Mouse (Mus musculus) layer of hippocampus, adult 8-10 months (tissue): ENCODE data around the gene Ust. TPM values are rescaled to one million over a fixed set of nuclear protein-coding genes. Genes with fewer than 3 reads are reported as not detected.

Experiments
- DNase-seq, 2 experiments: peaks; one replicate each; pipeline ENCODE4 v3.0.0; 2022; ENCODE audit warnings: low spot score in 2 of 2
- total RNA-seq, 4 experiments: library from RNA; stranded (reverse); gene quantifications; 2 replicates each; pipeline ENCODE4 v1.2.4; 2022

Gene Ust
- total RNA-seq, 4 experiments from 2014 or later: 55.3 to 61.3 (median 57.6) TPM

DNA sequence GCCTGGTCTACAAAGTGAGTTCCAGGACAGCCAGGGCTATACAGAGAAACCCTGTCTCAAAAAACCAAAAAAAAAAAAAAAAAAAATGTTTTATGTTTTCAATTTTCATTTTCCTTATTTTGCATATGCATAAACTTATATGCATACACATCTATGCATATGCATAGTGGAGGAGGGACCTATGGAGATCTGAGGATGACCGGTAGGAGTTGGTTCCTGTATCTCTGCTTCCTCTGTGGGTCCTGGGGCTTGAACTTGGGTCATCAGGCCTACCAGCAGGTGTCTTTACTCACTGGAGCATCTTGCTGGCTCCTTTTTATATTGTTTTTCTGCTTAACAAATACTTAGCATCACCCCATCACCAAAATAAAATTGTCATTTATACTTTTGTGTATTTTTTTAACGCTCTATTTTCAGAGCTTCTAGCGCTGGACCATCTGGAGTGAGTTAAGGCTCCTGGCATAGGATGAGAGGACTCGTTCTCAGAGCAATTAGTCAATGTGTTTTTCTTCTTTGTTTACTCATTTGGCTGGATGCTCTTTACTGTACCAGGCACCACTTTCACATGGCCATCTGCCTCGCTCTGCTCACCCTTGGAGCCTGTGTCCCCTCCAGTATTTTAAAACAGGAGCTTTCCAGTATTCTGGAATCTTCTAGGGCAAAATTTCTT, 290.8 kb downstream of the Ust start:
- DNase-seq: peak; percentile 46 to 63

DNA sequence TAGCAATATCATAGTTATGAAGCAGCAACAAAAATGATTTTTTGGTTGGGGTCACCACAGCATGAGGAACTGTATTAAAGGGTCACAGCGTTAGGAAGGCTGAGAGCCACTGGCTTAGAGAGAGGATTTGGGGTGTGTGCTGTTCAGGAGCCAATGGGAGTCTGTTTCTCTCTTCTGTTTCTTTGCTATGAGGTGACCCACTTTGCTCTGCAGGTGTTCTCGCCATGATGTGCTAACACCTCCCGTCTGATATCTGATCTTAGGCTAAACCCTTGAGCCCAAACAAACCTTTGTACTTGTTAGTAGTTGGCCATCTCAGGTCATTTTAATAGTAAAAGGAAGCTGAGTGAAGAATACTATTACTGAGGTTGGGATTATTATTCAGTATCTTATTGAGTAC, 292.0 kb downstream of the Ust start:
- no peak for DNase-seq

DNA sequence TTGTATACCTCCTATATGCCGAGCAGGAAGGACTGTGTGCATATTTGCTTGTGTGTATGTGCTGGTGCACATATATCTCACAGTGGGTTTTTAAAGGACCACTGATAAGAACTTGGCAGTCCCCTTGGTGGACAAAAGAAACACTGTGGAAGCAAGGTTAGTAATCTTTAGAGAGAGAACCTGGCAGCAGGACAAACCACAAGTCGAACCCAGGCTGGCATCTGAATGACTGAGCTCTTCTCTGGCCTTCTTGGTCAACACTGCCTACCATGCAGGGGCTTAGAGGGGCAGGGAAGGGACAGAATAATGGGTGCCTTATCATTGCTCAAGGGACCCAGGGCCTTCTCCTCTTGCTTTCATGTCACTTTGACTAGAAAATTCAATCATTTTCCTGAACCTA, 294.0 kb downstream of the Ust start:
- DNase-seq: no peak

DNA sequence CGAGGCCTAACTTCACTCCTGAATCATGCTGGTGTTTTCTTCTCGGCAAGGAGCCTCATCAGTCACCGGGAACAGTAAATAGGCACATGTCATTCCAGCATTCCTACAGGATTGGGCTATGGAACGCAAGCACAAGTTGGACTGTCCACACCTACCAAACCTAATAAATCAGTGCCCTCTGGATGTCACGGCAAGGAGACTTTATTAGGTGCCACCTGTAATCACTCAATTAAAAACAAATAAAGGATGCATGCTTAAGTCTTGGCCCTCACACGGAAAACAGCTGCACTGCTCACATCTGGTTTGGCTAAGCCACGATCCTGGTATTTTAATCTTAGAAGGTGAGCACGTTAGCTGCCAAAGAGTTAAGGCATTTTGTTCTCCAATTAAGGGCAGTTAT, 294.6 kb downstream of the Ust start:
- no peak for DNase-seq

DNA sequence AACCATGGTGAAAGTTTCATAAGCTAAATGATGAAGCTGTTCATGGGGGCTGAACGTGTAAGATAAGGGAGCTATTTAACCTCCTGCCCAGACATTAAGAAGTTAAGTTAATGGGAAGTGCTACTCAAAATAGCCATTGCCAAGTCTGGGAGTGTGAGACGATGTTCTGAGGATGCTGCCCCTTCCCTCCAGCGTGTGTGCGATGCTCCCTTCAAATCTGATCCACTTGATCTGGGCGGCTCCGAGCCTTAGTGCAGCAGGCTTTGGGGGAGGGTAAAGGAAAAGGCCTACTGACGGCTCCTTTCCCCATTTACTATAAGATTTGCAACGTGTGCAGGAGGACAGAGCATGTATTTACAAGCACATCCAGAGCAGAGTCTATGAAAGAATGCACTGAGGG, 301.7 kb downstream of the Ust start:
- DNase-seq: no peak

DNA sequence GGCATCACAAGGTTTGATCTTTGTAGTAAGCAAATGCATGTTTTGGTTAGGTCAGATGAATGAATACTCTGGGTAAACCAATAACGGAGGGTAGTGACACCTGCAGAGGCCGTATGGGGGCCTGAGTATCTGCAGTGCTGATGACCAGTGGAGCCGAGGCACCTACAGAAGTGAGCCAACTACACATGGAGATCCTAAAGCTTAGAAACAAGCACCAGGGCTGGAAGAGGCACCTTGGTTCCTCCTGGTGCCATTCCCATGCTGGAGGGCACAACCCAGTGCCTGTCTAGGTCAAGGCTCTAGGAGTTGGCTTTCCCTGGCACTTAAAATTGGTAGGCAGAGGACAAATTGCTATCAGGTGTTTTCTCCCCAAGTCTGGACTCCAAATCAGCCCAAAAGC, 303.4 kb downstream of the Ust start:
- DNase-seq: no peak

DNA sequence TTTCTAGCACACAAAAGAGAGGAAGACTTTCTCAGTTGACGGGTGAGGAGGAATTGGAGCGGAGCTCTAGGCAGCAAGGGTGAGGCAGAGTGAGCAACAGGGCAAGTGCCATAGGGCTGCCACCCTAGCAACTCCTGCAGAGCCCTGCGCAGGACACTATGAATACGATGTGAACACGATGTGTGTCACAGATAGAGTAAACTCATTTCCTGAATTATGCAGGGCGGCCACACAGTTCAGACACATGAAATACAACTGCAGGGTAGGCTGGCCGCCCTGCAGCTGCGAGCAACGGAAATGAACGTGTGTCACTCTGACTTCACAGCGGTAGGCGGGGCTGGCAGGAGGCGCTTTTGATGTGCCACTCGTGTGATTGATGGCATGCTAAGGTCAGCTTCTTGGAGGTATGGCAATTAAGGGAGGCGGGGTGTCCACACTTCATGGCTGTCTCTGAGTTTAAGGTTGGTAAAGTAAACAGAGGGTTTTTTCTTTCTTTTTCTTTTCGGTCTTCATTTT, 304.7 kb downstream of the Ust start:
- no peak for DNase-seq

DNA sequence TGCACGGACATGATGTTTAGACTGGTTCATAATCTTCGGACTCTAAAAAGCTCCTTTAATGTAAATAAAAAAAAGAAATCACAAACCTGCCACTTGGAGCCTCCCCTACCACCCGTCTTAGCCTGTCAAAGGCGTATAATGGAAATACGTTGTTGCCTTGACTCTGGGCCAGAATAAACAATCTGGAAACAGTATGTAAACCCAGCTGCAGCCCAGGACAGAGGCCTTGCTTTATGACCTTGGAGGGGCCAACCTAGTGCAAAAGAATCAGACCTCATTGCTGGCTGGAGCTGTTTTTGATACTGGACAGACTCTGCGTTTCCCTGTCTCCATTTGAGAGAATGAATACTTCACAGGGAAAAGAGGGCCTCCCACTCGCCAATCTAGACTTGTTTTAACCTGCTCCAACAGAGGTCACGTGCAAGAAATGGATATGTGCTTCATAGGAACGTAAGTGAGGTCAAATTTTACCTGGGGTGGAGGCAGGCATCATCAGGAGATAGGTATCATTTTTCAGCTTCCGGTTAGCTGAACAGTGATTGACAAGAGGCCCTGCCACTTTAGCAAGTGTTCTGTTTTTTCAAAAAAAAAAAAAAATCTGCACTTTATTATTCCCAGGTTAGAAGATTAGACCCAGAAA, 305.2 kb downstream of the Ust start:
- DNase-seq: no peak

DNA sequence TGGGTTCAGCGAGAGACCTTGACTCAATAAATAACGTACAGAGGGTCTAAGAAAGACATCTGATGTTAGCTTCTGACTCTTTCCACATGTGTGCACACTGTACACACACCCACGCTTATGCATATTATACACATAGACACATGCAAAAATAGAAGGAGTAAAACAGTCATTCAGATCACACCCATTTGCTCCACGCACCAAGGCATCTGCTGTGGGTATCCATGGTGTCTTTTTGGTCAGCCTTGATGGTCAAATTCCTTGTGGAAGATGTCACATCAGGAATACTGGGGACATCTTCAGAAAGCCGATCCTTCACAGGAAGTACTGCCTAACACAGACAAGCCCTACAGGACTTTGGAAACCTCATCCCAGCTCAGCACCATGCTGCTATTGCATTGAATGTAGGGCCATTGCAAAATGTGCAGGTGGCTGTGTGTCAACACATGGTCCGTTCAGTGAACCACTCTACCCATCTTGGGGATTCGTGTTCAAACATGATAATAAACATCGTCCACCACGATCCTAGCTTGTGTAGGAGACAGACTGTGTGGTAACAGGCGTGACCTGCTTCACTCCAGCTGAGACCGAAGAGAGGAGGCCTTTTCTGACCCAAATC, 305.9 kb downstream of the Ust start:
- DNase-seq: no peak

DNA sequence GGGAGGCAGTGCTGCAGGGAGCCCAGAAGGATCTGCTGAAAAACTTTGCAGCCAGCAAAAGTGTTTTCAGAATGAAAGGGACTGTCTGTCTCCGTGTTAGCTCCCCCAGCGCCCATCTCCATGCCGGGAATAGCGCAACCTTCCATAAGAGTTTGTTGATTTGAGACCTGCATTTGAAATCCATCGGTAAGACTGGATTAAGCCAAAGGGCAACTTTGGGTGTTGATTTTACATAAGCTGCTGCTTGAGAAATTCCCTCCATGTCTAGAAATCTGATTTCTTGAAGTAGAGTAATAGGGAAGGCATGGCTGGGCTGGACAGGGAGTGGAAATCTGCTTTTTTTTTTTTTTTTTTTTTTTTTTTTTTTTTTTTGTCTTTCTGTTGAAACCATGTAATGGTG, 306.9 kb downstream of the Ust start:
- no peak for DNase-seq

DNA sequence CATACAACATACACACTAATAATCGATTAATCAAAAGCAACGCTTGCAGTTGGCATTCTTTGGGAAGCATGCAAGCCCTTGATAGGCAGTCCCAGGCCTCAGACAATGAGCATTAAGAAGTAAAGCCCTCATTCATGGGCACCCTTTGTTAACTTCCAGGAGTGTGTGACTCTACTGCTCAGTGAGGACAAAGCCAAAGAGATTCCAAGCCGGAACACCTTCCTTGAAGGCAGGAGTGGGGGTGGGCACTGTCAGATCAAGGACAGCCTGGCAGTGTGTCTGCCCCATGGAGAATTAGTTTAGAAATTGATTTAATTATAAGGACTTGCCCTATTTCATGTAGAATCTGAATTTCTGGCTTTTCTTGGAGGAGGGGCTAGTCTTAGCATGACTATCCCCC, 308.3 kb downstream of the Ust start:
- DNase-seq: no peak

DNA sequence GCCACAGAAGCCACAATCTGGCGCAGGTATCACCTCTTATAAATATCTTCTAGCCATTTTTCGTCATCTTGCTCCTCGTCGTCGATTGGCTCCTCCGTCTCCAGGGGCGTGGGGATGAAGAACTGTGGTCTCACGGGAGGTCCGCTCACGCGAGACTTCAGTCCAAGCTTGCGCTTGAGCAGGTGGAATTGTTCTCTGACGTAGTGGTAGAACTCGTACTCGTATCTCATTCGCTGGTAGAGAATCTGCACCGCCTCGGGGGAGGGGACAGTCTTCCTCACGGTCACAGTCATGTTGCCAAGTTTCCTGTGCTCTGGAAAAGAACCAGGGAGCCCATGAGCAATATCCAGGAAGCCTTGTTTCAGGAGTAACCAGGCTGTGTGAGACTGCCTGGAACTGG, 311.3 kb downstream of the Ust start:
- no peak for DNase-seq

DNA sequence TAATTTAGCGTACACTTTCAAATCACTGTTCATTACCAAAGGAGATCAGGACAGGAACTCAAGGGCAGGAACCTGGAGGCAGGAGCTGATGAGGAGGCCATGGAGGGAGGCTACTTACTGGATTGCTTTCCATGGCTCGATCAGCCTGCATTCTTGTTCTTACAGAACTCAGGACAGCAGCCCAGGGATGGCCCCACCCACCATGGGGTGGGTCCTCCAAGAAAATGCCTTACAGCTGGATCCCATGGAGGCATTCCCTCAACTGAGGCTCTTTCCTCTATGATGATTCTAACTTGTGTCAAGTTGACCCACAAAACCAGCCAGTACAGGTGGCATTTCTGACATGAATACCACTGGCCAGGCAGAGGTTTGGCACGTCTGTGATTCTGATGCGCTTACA, 314.9 kb downstream of the Ust start:
- DNase-seq: no peak

DNA sequence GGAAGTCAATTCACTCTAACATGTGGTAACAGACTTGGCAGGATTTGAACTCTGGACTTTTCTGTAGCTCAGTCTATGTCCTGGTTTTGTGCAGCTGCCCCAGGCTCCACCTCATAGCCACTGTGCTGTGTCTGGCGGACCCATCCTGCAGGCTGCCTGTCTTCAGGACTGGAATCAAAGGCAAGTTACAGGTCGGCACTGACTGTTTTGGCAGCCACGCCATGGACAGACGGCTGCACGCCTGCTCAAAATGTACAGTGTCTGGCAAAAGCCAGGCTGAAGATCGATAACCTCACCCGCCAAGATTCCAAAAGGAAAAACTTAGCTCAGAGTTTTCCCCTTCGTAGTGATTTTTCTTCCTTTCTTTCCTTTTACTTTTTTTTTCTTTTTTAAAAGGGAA, 318.8 kb downstream of the Ust start:
- DNase-seq: no peak

DNA sequence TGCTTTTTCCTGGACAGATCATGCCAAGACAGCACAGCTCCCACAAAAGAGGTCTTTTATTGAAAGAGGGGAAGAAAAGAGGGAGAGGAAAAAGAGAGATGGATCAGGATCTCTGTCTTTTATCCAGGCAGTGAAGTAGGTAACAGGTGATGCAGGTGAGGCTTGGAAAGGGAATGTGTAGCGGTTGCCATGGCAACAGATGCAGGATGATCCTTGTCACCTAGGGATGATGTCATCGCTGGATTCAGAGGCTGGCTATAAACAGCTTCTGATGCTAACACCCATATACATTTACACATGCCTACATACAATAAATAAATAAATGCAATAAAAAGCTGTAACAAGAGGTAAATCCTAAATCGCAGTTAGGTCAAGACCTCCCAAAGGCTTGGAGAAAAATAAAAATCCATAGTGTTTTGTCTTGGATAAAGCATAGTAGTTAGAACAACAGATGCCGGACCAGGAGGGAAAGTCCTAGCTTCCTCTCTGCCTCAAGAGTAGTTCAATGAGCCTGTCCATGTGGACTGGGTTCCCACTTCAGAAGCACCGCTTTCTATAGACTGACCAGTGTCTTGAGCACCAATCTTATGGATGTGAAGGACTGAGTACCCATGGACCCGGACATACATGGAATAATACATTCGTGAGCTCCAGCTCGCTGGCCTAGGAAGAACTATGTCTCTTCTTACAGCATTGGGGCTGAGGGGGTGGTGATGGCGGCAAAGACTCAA, 319.4 kb downstream of the Ust start:
- DNase-seq: no peak

DNA sequence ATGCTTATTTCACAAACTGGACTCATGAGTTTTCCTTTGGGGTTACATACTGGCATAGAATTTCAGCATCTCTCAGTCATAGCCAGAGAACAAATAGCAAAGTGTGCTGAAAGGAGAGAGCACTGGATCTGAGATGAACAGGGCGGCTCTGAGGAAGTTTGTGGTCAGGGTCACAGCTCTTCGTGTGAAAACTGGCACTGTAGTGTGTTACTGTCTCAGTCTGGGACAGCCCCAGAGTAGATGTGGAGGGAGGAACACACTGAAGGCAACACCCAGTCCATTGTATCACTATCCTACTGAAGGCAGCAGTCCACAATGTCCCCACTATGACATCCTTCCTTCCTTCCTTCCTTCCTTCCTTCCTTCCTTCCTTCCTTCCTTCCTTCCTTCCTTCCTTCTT, 321.0 kb downstream of the Ust start:
- DNase-seq: no peak

DNA sequence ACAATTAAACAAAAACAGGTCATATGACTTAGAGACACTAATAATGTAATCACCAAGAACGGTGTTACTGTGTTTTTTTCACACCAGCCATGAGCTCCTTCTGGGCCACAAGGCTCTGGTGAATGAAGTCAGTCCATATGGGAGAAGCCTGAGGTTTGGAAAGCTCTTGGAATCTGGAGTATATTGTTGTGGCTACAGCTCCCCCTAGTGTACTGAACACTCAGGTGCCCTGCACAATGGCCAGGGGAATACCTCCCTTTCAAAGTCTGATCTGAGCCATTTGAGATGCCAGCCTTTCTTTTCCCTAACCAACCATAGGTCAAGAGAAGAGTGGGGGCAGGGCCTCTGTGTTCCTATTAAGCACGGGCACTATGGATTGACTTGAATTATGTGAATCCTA, 322.3 kb downstream of the Ust start:
- peak; percentile 76 to 83 for DNase-seq

DNA sequence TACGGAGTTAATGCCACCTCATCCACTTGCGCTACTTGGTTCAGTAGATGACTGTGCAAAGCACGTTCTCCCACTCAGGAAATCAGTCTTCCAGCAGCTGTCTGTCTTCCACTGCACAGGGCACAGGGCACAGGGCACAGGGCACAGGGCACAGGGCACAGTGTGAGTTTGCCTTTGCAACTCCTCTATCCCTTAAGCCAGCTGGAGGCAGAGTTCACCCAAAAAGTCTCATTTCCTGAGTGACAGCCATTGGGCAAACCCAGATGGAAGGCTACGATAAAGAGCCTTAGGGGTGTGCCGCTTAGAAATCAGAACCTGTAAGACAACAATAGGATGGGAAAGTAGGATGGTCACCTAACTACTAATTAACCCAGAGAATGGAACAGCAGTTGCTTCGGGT, 322.9 kb downstream of the Ust start:
- DNase-seq: no peak

DNA sequence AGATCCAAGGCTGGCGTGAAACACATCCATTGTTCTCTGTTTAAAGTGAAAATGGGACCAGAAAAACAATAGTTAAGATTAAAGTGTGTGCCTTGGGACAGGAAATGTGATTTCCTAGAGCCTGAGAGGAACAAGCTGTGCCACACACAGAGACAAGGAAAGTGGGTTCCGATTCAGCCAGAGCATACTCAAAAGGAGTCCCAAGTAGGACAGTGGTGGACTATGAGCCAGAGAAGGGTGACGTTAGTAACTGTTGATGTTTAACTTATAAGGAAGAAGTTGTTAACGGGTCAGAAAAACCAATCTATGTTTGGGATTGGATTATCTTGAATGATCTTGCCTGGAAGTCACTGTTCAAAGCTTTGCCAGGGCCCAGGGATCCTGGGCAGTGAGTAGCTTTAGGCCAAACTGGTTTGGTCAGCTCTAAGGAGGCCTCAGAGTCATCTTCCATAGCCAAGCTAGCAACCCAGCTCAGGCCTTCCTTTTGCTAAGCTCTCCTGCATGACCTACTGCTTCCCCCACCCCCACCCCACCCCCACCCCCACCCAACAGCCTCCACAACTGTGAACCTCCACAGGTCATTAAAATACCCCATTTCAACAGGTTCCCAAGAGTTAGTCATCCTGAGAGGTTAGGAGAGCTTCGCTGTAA, 329.2 kb downstream of the Ust start:
- DNase-seq: no peak

DNA sequence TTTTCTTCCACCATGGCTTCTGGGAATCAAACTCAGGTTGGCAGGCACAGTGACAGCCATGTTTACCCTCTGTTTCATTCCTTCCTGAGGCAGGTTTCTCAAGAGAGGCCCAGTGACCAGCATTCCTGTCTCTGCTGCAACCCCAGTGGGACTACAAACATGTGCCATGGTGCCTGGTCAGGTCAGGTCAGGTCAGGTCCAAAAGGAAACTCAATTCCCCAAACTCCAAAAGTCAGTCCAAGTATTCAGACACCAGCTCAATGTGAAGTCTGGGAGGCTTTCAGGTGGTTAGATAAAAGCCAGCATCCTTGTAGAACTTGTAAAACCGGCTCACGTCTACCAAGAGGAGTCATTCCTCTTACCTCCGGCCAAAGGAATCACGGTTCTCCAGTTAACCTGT, 333.0 kb downstream of the Ust start:
- no peak for DNase-seq

DNA sequence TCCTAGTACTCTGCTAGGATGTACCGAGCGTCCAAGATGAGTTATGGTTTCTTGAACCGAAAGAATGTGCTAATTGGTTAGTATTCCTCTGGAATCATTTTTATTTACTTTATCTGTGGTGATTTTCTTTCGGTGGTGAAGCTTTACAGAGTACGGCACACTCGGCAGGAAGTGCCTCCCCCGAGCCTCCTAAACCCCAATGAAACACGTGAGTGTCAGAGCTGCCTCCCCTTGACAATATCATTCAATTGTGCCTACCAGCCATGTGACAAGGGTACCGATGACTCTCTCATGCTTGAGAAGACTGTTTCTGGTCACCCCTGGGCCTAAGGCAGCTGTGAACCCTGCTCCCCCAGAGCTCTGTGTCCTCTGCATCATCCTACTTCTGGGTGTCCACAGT, 333.9 kb downstream of the Ust start:
- DNase-seq: no peak

DNA sequence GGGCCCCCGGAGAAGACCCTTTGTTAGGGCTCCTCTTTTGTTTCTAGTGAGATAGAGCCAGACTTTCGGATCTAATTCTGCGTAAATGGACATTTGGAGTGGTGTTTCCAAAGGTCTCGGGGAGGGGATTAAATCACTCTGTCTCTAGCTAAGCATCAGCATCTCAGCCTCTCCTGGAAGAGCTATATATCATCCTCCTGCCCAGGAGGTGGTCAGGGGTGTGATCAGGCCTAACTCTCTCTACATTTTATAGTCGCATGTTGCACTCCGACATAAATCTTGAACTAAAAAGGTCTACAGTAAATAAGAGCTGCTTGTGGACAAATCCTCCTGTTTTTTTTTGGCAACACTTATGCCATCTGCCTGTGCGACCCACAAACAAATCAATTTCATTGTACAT, 335.5 kb downstream of the Ust start:
- no peak for DNase-seq
